Mouse (Mus musculus): Measurements from ENCODE around the gene Gdpgp1. TPM values are rescaled to one million over a fixed set of nuclear protein-coding genes. Genes with fewer than 3 reads are reported as not detected.

The Gdpgp1 gene
- polyA plus RNA-seq, 1 experiment from 2014 or later, result 4.5 TPM

DNA sequence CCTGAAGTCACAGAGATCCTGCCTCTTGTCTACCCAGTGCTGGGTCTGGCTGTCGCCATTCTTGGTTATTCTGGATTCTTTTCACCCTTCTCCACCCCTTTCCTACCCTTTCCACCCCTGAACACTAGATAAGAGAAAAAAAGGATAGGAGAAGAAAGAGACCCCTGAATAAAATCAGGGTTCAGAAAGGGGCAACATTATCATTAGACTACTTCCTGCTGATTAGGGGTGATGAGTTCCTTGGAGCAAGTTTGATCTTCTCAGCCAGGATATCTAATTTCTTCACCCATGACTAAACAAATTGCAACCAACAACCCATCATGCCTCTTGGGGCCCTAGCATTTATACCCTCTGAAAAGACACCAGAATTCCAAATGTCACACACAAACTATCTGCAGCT lies 35.1 kb downstream of the Gdpgp1 start:
- Histone ChIP-seq H3K27me3 (no peaks in the 10 kb centered on the region), H3K9me3 (no peaks in the 10 kb centered on the region), H3K9ac (no peak overlapping the region), H3K27ac (replicated peaks) (no peak overlapping the region), H3K36me3 (peaks cover 50% of the 10 kb centered on the region), H3K4me2 (no peak overlapping the region), H3K4me3 (no peak overlapping the region), H3K4me1 (replicated peaks) (peaks cover 31% of the 10 kb centered on the region)
- 92% methylated on average over 1 of the region's 1 CpGs for WGBS
- no peak for ATAC-seq (ENCODE audit: low read depth)

DNA sequence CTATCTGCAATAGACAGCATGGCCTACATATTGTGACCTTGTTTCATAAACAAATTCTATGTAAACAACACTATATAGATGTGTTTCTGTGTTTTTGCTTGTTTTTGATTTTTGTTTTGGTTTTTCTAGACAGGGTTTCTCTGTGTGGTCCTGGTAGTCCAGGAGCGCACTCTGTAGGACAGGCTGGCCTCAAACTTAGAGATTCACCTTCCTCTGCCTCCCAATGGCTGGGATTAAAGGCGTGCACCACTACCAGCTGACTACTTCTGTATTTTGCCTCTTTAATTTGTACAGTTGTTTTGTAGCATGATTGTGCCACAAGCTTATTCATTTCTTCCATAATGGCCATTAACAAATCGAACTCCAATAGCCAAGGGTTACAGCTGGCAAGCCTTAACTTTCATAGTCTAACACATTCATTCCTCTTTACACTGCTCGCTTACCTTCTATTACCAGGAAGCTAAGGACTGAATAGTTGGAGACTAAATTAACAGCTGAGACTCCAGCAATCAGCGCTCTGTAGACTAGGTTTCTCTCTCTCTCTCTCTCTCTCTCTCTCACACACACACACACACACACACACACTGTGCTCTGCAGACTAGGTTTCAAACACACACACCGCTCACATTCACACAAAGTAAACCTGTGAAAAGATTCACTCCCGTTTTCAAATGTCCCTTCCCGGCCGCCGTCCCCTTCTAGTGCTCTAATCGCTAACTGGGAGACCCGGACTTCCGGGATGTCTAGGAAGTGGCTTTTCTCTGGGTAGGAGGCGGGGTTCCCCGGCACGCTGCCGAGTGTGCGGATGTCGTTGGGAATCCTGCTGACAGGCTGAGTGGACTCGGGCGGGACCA lies 36.5 kb downstream of the Gdpgp1 start, which contains the start of gene Vps33b:
Gene Vps33b, plus strand, starts transcription at position 753 of the 854 bp plus-strand sequence.
- 5% methylated on average over 21 of the region's 21 CpGs for WGBS
- peak; percentile 93 for ATAC-seq (ENCODE audit: low read depth)
- peaks cover 60% of the 10 kb centered on the region for H3K36me3 ChIP-seq
- peak within 1 kb of the TSS; percentile 86 for H3K9ac ChIP-seq
- peak within 1 kb of the TSS; percentile 74 for H3K4me3 ChIP-seq
- no peaks in the 10 kb centered on the region for H3K27me3 ChIP-seq
- peak within 1 kb of the TSS; percentile 94 for H3K4me2 ChIP-seq
- H3K4me1 ChIP-seq (replicated peaks), result peaks cover 27% of the 10 kb centered on the region
- H3K27ac ChIP-seq (replicated peaks), result peak within 1 kb of the TSS; percentile 76
- peaks cover 9% of the 10 kb centered on the region; the same call in 1 of the 2 replicates for H3K9me3 ChIP-seq

DNA sequence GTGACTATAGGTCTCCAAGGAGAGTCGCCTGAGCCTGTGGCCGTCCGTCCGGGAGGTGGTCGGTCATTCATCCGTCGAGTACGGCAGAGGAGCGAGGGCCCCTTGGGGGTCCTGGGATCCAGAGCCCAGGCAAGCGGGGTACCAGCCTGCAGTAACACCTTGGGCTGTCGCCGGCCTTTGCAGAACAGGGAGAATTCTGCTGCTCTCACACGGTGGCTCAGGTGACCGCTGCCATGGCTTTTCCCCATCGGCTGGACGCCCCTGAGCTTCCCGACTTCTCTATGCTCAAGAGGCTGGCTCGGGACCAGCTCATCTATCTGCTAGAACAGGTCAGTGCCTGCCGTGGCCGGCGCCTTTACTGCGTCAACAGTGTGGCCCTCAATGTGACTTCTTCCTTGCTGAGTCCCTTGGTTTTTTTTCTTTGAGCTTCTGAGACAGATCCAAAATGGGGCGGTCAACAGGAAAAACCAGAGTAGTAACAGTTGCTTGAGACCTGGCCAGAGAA lies 37.1 kb downstream of the Gdpgp1 start:
- ATAC-seq (ENCODE audit: low read depth), result peak; percentile 44
- H3K36me3 ChIP-seq, result peaks cover 60% of the 10 kb centered on the region
- H3K27me3 ChIP-seq, result no peaks in the 10 kb centered on the region
- under 1% methylated on average over 23 of the region's 23 CpGs for WGBS
- peak overlapping the region; percentile 74 for H3K4me3 ChIP-seq
- H3K4me2 ChIP-seq, result peak overlapping the region; percentile 94
- H3K27ac ChIP-seq (replicated peaks), result peak overlapping the region; percentile 76
- peak overlapping the region; percentile 86 for H3K9ac ChIP-seq
- peaks cover 16% of the 10 kb centered on the region for H3K9me3 ChIP-seq
- H3K4me1 ChIP-seq (replicated peaks), result peaks cover 27% of the 10 kb centered on the region

DNA sequence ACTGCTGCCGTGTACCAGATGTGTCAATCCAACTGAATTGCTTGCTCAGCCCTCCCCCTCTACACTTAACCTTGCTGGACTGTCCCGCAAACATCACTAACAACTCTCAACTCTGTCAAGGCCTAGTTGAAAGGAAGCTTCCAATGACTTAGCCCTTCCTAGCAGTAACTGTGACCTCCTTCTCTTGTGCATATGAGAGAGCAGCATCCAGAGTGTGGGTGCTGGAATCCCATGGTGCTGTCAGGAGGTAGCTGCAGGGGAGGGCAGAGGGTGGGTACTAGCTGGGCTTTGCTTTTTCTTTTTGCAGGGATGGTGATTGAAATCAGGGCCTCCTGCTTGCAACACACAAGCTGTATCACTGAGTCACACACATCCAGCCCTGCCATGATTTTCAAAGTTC lies 40.8 kb downstream of the Gdpgp1 start:
- H3K36me3 ChIP-seq, result peaks cover 70% of the 10 kb centered on the region
- H3K27ac ChIP-seq (replicated peaks), result no peak overlapping the region
- 90% methylated on average over 2 of the region's 2 CpGs for WGBS
- H3K9me3 ChIP-seq, result peaks cover 21% of the 10 kb centered on the region
- no peak overlapping the region for H3K9ac ChIP-seq
- no peak overlapping the region for H3K4me3 ChIP-seq
- peaks cover 25% of the 10 kb centered on the region for H3K4me1 ChIP-seq (replicated peaks)
- H3K4me2 ChIP-seq, result no peak overlapping the region
- ATAC-seq (ENCODE audit: low read depth), result no peak
- H3K27me3 ChIP-seq, result no peaks in the 10 kb centered on the region

DNA sequence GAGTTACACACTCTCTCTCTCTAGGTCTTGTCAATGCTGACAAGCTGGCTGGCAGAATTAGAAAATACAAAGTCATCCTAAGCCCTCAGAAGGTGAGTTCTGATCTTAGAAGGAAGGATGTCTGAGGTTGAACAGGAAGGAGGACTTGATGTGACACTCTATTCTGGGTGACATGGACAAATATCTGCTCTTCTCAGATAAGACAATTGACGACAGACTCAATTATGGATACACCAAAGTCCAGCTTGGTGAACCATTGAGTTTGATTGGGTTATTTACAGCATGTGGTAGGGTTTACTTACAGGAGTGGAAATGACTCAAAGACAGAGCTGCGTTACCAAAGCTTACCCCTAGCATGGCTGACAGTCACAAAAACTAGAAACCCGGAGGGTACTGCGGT lies 43.7 kb downstream of the Gdpgp1 start:
- Histone ChIP-seq H3K9ac (no peak overlapping the region), H3K4me1 (replicated peaks) (peaks cover 3% of the 10 kb centered on the region; the same call in 1 of the 2 replicates), H3K36me3 (peaks cover 94% of the 10 kb centered on the region), H3K4me3 (no peak overlapping the region), H3K9me3 (peaks cover 21% of the 10 kb centered on the region), H3K27me3 (no peaks in the 10 kb centered on the region), H3K27ac (replicated peaks) (no peak overlapping the region), H3K4me2 (no peak overlapping the region)
- no peak for ATAC-seq (ENCODE audit: low read depth)
- WGBS, result 95% methylated on average over 4 of the region's 4 CpGs

DNA sequence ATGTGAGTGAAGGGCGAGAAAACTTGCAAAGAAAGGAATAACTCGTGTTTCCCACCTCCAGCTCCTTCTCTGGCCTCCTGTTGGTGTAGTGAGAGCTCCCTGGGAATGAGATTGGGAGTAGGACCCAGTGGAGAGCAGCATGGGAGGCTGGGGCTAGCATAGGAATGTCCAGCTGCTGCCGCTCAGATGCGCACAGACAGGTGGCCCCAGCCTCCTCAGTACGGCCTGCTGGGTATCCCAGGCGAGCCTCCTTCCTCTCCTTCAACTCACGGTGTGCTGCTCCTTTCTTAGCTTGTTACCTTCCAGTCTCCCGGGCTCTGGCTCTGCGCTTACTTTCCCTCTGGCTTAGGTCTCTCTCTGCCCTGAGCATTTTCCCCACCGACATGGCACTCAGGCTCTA lies 47.4 kb downstream of the Gdpgp1 start:
- H3K4me3 ChIP-seq, result no peak overlapping the region
- no peaks in the 10 kb centered on the region for H3K4me1 ChIP-seq (replicated peaks)
- peaks cover 93% of the 10 kb centered on the region for H3K36me3 ChIP-seq
- H3K27me3 ChIP-seq, result no peaks in the 10 kb centered on the region
- 88% methylated on average over 10 of the region's 10 CpGs for WGBS
- no peak for ATAC-seq (ENCODE audit: low read depth)
- no peak overlapping the region for H3K9ac ChIP-seq
- H3K9me3 ChIP-seq, result peaks cover 3% of the 10 kb centered on the region
- no peak overlapping the region for H3K27ac ChIP-seq (replicated peaks)
- H3K4me2 ChIP-seq, result no peak overlapping the region

DNA sequence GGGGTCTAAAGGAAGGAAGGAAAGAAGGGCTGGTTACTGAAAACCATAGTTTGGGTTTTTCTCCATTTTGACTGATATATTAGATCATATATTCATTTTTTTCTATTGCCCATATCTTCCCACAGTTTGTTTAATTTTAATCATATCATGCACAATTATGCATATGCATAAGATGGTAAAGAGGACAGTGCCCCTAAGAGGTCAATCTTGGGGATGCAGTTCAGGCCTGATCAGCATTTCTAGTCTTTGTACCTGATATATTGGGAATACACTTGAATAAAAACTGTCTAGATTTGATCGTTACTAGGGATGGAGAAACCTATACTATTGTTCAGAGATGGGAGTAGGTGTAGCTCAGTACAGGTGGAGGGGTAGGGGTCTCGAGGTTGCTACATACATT lies 48.3 kb downstream of the Gdpgp1 start:
- H3K27ac ChIP-seq (replicated peaks), result no peak overlapping the region
- no peaks in the 10 kb centered on the region for H3K4me1 ChIP-seq (replicated peaks)
- H3K27me3 ChIP-seq, result no peaks in the 10 kb centered on the region
- 89% methylated on average over 2 of the region's 2 CpGs for WGBS
- no peak overlapping the region for H3K9ac ChIP-seq
- no peak overlapping the region for H3K4me3 ChIP-seq
- H3K4me2 ChIP-seq, result no peak overlapping the region
- peaks cover 95% of the 10 kb centered on the region for H3K36me3 ChIP-seq
- H3K9me3 ChIP-seq, result no peaks in the 10 kb centered on the region
- ATAC-seq (ENCODE audit: low read depth), result no peak

DNA sequence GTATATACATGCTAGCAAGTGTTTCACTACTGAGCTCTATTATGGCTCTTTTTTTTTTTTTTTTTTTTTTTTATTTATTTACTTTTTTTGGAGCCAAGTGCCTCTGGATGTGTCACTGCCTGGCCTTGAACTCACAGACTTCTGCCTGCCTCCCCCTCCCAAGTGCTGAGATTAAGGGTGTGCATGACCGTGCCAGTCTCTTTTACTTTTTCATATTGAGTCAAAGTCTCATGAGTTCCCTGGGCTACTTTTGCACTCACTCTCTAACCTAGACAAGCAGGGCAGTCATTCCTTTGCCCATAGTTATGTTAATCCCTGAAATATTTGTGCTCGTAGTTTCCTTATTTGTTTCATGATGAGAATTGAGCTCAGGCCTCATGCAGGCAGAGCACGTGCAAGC lies 49.0 kb downstream of the Gdpgp1 start:
- H3K9ac ChIP-seq, result no peak overlapping the region
- ATAC-seq (ENCODE audit: low read depth), result no peak
- H3K36me3 ChIP-seq, result peaks cover 95% of the 10 kb centered on the region
- WGBS, result 90% methylated on average over 3 of the region's 3 CpGs
- H3K27me3 ChIP-seq, result no peaks in the 10 kb centered on the region
- no peak overlapping the region for H3K27ac ChIP-seq (replicated peaks)
- H3K9me3 ChIP-seq, result no peaks in the 10 kb centered on the region
- H3K4me2 ChIP-seq, result no peak overlapping the region
- H3K4me3 ChIP-seq, result no peak overlapping the region
- no peaks in the 10 kb centered on the region for H3K4me1 ChIP-seq (replicated peaks)

DNA sequence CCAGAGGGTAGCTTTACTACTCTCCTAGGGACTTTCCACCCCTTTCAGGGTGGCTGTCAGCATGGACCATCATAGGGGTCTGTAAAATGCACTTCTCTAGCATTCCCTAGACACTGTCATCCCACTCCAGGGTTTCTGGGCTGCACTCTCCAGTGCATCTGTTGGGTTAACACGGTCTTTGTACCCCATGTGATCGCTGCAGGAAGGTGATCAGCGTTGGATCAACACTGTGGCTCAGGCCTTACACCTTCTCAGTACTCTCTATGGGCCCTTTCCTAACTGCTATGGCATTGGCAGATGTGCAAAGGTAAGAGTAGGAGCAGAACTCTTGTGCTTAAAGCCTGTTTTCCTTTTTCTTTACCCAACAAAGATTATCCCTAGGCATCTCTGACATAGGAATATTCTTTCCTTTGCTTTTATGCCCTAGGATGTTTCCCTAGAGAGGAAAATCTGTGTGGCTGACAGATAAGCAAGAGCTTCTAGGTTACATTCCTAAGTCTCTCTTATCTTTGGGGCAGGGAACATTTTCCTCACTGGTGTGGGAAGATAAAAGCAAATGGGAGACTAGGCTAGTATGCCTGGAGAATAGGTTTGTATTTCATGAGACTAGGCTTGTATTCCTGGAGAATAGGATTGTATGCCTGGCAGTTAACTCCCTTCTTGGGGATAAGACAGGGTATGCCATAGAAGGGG lies 50.7 kb downstream of the Gdpgp1 start:
- 93% methylated on average over 3 of the region's 3 CpGs for WGBS
- H3K36me3 ChIP-seq, result peaks cover 95% of the 10 kb centered on the region
- no peaks in the 10 kb centered on the region for H3K27me3 ChIP-seq
- no peaks in the 10 kb centered on the region for H3K9me3 ChIP-seq
- no peak overlapping the region for H3K4me3 ChIP-seq
- ATAC-seq (ENCODE audit: low read depth), result no peak
- no peaks in the 10 kb centered on the region for H3K4me1 ChIP-seq (replicated peaks)
- no peak overlapping the region for H3K9ac ChIP-seq
- no peak overlapping the region for H3K27ac ChIP-seq (replicated peaks)
- no peak overlapping the region for H3K4me2 ChIP-seq

DNA sequence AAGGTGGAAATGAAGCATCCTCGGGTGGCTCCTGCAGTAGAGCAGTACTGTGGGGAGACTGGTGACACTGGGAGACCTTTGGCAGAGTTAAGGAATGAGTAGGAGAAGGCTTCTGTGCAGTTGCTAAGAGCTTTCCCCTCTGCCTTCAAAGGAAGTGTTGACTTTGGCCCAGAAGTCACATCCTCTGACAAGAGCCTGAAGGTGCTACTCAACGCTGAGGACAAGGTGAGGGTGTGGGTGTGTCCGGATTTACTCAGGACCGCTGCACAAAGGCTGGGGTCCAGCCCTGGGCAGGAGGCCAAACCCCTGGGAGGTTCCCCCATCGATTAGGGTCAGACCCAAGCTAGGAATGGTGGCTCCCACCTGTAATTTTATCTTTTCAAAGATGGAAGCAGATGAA lies 51.7 kb downstream of the Gdpgp1 start:
- Histone ChIP-seq H3K4me3 (no peak overlapping the region), H3K9me3 (no peaks in the 10 kb centered on the region), H3K9ac (no peak overlapping the region), H3K4me2 (no peak overlapping the region), H3K4me1 (replicated peaks) (no peaks in the 10 kb centered on the region), H3K27ac (replicated peaks) (no peak overlapping the region), H3K27me3 (no peaks in the 10 kb centered on the region), H3K36me3 (peaks cover 91% of the 10 kb centered on the region)
- WGBS, result 90% methylated on average over 5 of the region's 5 CpGs
- ATAC-seq (ENCODE audit: low read depth), result no peak

DNA sequence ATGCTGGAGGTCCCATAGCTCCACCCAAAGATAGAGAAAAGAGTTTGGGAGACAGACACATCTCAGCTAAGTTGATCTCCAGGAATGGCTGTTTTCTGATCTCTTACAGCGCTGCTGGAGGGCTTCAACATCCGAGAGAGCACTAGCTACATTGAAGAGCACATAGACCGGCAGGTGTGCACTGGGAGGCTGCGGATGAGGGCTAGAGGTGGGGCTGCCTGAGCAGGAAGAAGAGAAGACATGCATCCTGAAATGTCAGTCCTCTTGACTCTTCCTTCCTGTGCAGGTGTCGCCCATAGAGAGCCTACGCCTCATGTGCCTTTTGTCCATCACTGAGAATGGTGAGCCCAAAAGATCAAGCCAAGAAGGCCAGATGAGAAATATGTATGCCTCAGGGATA lies 53.1 kb downstream of the Gdpgp1 start:
- 91% methylated on average over 6 of the region's 6 CpGs for WGBS
- H3K4me3 ChIP-seq, result no peak overlapping the region
- peaks cover 91% of the 10 kb centered on the region for H3K36me3 ChIP-seq
- no peak overlapping the region for H3K9ac ChIP-seq
- no peaks in the 10 kb centered on the region for H3K27me3 ChIP-seq
- no peak overlapping the region for H3K4me2 ChIP-seq
- ATAC-seq (ENCODE audit: low read depth), result no peak
- H3K4me1 ChIP-seq (replicated peaks), result no peaks in the 10 kb centered on the region
- H3K27ac ChIP-seq (replicated peaks), result no peak overlapping the region
- H3K9me3 ChIP-seq, result no peaks in the 10 kb centered on the region

DNA sequence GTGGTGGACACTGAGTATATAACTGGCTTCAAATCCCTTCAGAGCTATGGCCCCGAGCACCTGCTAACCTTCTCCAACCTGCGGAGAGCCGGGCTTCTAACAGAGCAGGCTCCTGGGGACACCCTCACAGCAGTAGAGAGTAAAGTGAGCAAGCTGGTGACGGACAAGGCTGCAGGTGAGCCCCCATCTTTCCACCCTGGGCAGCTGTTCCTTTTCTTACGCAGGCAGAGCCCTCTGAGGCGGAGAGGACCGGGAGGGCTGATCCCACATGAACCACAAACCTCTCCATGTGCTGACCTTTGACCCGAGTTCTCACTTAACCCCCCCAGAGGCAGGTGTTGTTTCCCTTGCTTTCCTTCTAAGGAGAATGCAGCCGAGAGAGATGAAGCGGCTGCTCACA lies 55.1 kb downstream of the Gdpgp1 start:
- ATAC-seq (ENCODE audit: low read depth), result no peak
- Histone ChIP-seq H3K4me1 (replicated peaks) (no peaks in the 10 kb centered on the region), H3K27ac (replicated peaks) (no peak overlapping the region), H3K9me3 (no peaks in the 10 kb centered on the region), H3K27me3 (no peaks in the 10 kb centered on the region), H3K36me3 (peaks cover 91% of the 10 kb centered on the region), H3K9ac (no peak overlapping the region), H3K4me3 (no peak overlapping the region), H3K4me2 (no peak overlapping the region)
- WGBS, result 87% methylated on average over 10 of the region's 10 CpGs
